Mouse (Mus musculus): ENCODE data around the gene Cenpw.

Cenpw gene

GRCm38 (mm10) chr10:30199916-30200826 is at the start of gene Cenpw:
Gene Cenpw (minus strand): TSS chr10:30200560.
- peak; percentile 92 for DNase-seq (ENCODE audit: low spot score)

GRCm38 (mm10) chr10:30249654-30250053 is 49.3 kb upstream of the Cenpw start:
- no peak for DNase-seq (ENCODE audit: low spot score)

GRCm38 (mm10) chr10:30199501-30199900 is 859 bp downstream of the Cenpw start:
- no peak for DNase-seq (ENCODE audit: low spot score)

GRCm38 (mm10) chr10:30167700-30168099 is 32.7 kb downstream of the Cenpw start:
- DNase-seq (ENCODE audit: low spot score) = no peak
